28 mouse cellular contexts compared by ENCODE assay signal in the genomic region with DNA sequence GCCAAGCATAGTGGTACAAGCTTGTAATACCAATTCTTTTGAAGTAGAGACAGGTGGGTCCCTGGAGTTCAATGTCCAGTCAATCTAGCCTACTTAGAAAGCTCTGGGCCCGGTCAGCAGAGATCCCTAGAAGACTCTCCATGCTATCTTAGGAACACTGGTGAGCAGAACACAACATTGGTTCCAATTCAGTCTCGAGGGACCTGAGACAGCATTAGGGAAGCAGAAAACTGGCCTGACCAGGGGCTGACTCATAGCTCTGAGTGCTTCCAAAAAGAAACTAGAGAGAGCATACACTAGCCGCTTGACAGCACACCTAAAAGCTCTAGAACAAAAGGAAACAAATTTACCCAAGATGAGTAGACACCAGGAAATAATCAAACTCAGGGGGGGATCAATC.
A peak's percentile ranks its signal among the peaks of the same experiment; 100 is the strongest.
DNase-seq lines count a peak whose midpoint lies in the region; ATAC-seq lines count a peak whose summit lies in the region.
"Had no signal": no experiment of that assay in that cellular context is flagged by ENCODE, and none has a peak within 500 bp of the region (broad histone marks: within the 10 kb centered on the region; RNA-seq: fewer than 3 reads in every experiment).

No protein-coding gene starts in this region.

- no peaks in the 10 kb centered on the region for H3K27me3 ChIP-seq in midbrain, embryonic 11.5 days (ENCODE audit: control insufficient read depth, insufficient read depth, low read length)
- no peaks in the 10 kb centered on the region for H3K27me3 ChIP-seq in midbrain, embryonic 16.5 days (ENCODE audit: control insufficient read depth, insufficient read depth, low read depth, low read length)
- H3K27me3 ChIP-seq: forebrain, embryonic 15.5 days; limb, embryonic 15.5 days; liver, embryonic 15.5 days; lung, embryonic 15.5 days; megakaryocyte, embryonic 14.5 days; neural tube, embryonic 12.5 days; Patski had no signal

- ATAC-seq in midbrain, embryonic 11.5 days (ENCODE audit: low FRiP score), result no peak
- no peak for ATAC-seq in midbrain, embryonic 16.5 days
- ATAC-seq: forebrain, embryonic 15.5 days; inflammation-experienced regulatory T-cells, adult 6 months; Patski had no signal

- no peak overlapping the region for H3K9ac ChIP-seq in midbrain, embryonic 11.5 days (ENCODE audit: low read length)
- H3K9ac ChIP-seq in midbrain, embryonic 16.5 days (ENCODE audit: low read depth, low read length), result no peak overlapping the region
- H3K9ac ChIP-seq: forebrain, embryonic 15.5 days; hindbrain, embryonic 14.5 days; limb, embryonic 15.5 days; liver, embryonic 15.5 days; lung, embryonic 15.5 days; neural tube, embryonic 12.5 days had no signal

- H3K27ac ChIP-seq in midbrain, embryonic 11.5 days (ENCODE audit: low read depth, low read length), result no peak overlapping the region
- H3K27ac ChIP-seq in midbrain, embryonic 16.5 days (ENCODE audit: low read length), result no peak overlapping the region
- H3K27ac ChIP-seq: embryonic facial prominence, embryonic 10.5 days; forebrain, embryonic 15.5 days; hindbrain, embryonic 14.5 days; kidney, postnatal 0 days; limb, embryonic 15.5 days; liver, embryonic 15.5 days; lung, embryonic 15.5 days; neural tube, embryonic 12.5 days; stomach, postnatal 0 days had no signal

- no peak overlapping the region for H3K4me2 ChIP-seq in midbrain, embryonic 11.5 days
- H3K4me2 ChIP-seq in midbrain, embryonic 16.5 days (ENCODE audit: low read length), result no peak overlapping the region
- H3K4me2 ChIP-seq: forebrain, embryonic 15.5 days; hindbrain, embryonic 14.5 days; limb, embryonic 15.5 days; liver, embryonic 15.5 days; lung, embryonic 15.5 days; neural tube, embryonic 12.5 days had no signal

- no peaks in the 10 kb centered on the region for H3K36me3 ChIP-seq in midbrain, embryonic 11.5 days (ENCODE audit: control insufficient read depth, insufficient read depth, low read length)
- no peaks in the 10 kb centered on the region for H3K36me3 ChIP-seq in midbrain, embryonic 16.5 days (ENCODE audit: control insufficient read depth, insufficient read depth, low read length)
- H3K36me3 ChIP-seq: embryonic facial prominence, embryonic 10.5 days; forebrain, embryonic 15.5 days; limb, embryonic 15.5 days; liver, embryonic 15.5 days; lung, embryonic 15.5 days; neural tube, embryonic 12.5 days had no signal

- H3K4me1 ChIP-seq in midbrain, embryonic 11.5 days (ENCODE audit: control insufficient read depth, insufficient read depth, low read length), result no peaks in the 10 kb centered on the region
- H3K4me1 ChIP-seq in midbrain, embryonic 16.5 days (ENCODE audit: control insufficient read depth, insufficient read depth, low read length), result no peaks in the 10 kb centered on the region
- H3K4me1 ChIP-seq: embryonic facial prominence, embryonic 10.5 days; forebrain, embryonic 15.5 days; limb, embryonic 15.5 days; liver, embryonic 15.5 days; lung, embryonic 15.5 days; neural tube, embryonic 12.5 days had no signal

- peak; percentile 33 for DNase-seq in adrenal gland, postnatal 14 days
- no peak for DNase-seq in adrenal gland, adult 8-10 months
- DNase-seq in midbrain, embryonic 11.5 days (ENCODE audit: low spot score, missing footprints), result peak; percentile 44
- peak; percentile 53 to 56 for DNase-seq in heart, adult 9 months (ENCODE audit: low spot score in 2 of 2)
- DNase-seq in skeletal muscle tissue, adult 2 months (ENCODE audit: low read depth, low spot score), result peak; percentile 65
- DNase-seq in layer of hippocampus, adult 18-20 months (ENCODE audit: low spot score in 2 of 2), result no peak
- DNase-seq in thymus, postnatal 25 days, result no peak
- DNase-seq: adrenal gland, adult 2 months; cerebellum, adult 11 months; cerebellum, postnatal 10 days; kidney, adult 18-20 months; left cerebral cortex, postnatal 4 days; lung, postnatal 36 days; midbrain, embryonic 14.5 days; thymus, adult 2 months had no signal

- 71% methylated on average over 3 of the region's 3 CpGs for WGBS in midbrain, embryonic 11.5 days
- 71% methylated on average over 3 of the region's 3 CpGs for WGBS in midbrain, embryonic 16.5 days

- H3K9me3 ChIP-seq in midbrain, embryonic 11.5 days (ENCODE audit: control insufficient read depth, low read length), result no peaks in the 10 kb centered on the region
- no peaks in the 10 kb centered on the region for H3K9me3 ChIP-seq in midbrain, embryonic 16.5 days (replicated peaks; ENCODE audit: control insufficient read depth, low read length, poor library complexity, severe bottlenecking)
- H3K9me3 ChIP-seq: embryonic facial prominence, embryonic 10.5 days; forebrain, embryonic 15.5 days; limb, embryonic 15.5 days; liver, embryonic 15.5 days; lung, embryonic 15.5 days; megakaryocyte, embryonic 14.5 days; neural tube, embryonic 12.5 days had no signal

- no peak overlapping the region for H3K4me3 ChIP-seq in midbrain, embryonic 11.5 days (ENCODE audit: low read depth, low read length)
- no peak overlapping the region for H3K4me3 ChIP-seq in midbrain, embryonic 16.5 days (ENCODE audit: low read depth, low read length)
- H3K4me3 ChIP-seq: embryonic facial prominence, embryonic 10.5 days; forebrain, embryonic 15.5 days; limb, embryonic 15.5 days; liver, embryonic 15.5 days; lung, embryonic 15.5 days; megakaryocyte, embryonic 14.5 days; neural tube, embryonic 12.5 days had no signal

Comparison
In these comparisons a context has a peak if more than half of its experiments do, and no peak if none do; other contexts are left out.
1. DNase-seq: peak in adrenal gland, postnatal 14 days (single experiment), midbrain, embryonic 11.5 days (single experiment), heart, adult 9 months (2 of 2) and skeletal muscle tissue, adult 2 months (single experiment); none in adrenal gland, adult 8-10 months (single experiment), layer of hippocampus, adult 18-20 months (0 of 2) and thymus, postnatal 25 days (single experiment).